Mouse (Mus musculus) intestine, embryonic 14.5 days (tissue): ENCODE measurements around the gene Fam81b. TPM values are rescaled to one million over a fixed set of nuclear protein-coding genes. Genes with fewer than 3 reads are reported as not detected.

Source experiments
- ATAC-seq: fragments of 200-750 bp; cut with Nextera tagmentation; replicated peaks from 2 replicates; pipeline ENCODE4 v1.8.0; 2017; ENCODE audit warnings: low read depth, moderate number of reproducible peaks, moderate TSS enrichment, moderate library complexity; ENCODE audit not compliant: low FRiP score, low TSS enrichment
- DNase-seq: peaks from one replicate; pipeline ENCODE4 v3.0.0-alpha.2; 2018; ENCODE audit warnings: low spot score
- H3K27ac ChIP-seq: fragments of 300-500 bp; sonication (generic); 2 replicates; pipeline ENCODE4 v1.5.1; 2014; ENCODE audit warnings: low read depth, mild to moderate bottlenecking, control low read depth
- H3K27me3 ChIP-seq: fragments of 300-500 bp; sonication (generic); replicated peaks from 2 replicates; pipeline ENCODE4 v1.6.1; 2014; ENCODE audit warnings: low read length, control low read depth; ENCODE audit not compliant: control insufficient read depth, insufficient read depth
- H3K36me3 ChIP-seq: fragments of 300-500 bp; sonication (generic); 2 replicates; pipeline ENCODE4 v1.6.1; 2014; ENCODE audit warnings: low read length, control low read depth; ENCODE audit not compliant: control insufficient read depth, insufficient read depth
- H3K4me1 ChIP-seq: fragments of 300-500 bp; sonication (generic); replicated peaks from 2 replicates; pipeline ENCODE4 v1.6.1; 2014; ENCODE audit warnings: low read length, control low read depth, mixed read lengths; ENCODE audit not compliant: control insufficient read depth, insufficient read depth
- H3K4me2 ChIP-seq: fragments of 300-500 bp; sonication (generic); 2 replicates; pipeline ENCODE4 v1.6.1; 2014; ENCODE audit warnings: low read length
- H3K4me3 ChIP-seq: fragments of 300-500 bp; sonication (generic); 2 replicates; pipeline ENCODE4 v1.5.1; 2014; ENCODE audit warnings: low read depth, low read length, control low read depth, mixed read lengths
- H3K9ac ChIP-seq: fragments of 300-500 bp; sonication (generic); 2 replicates; pipeline ENCODE4 v1.6.1; 2014; ENCODE audit warnings: mild to moderate bottlenecking, low read length
- H3K9me3 ChIP-seq: fragments of 300-500 bp; sonication (generic); 2 replicates; pipeline ENCODE4 v1.6.1; 2016; ENCODE audit warnings: low read length, control low read depth; ENCODE audit not compliant: control insufficient read depth
- WGBS: fragments of 180-500 bp; shearing (Covaris S2); extraction: QIAGEN DNeasy Blood & Tissue Kit; methylation state at CpG from one replicate; pipeline ENCODE4 v1.1.7; 2014; 5-methylcytosine and 5-hydroxymethylcytosine counted together
- polyA plus RNA-seq: library from polyadenylated mRNA; unstranded; fragments of >200 nt; fragmentation: Nextera tagmentation; extraction: Ambion mirVana; gene quantifications from 2 replicates; pipeline ENCODE4 v1.2.1, GENCODE M21; 2014

Gene Fam81b
- polyA plus RNA-seq, 1 experiment from 2014 or later: not detected

DNA sequence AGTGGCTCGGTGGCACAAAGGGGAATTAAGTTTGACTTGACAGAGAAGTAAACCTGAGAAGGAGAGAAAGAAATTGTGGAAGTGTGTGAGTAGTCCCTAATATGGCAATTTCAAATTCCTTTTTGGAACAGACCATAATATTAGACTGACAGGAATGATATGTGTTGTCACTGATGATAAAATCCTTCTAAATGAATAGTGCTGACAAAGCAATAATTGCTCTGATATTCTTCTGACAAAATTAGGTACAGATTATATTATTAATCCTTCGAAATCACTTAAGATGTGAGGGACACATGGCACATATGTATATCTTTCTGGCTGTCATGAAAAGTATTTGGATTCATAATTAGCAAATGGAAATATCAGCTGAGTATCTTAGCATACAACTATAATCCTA, 89.9 kb downstream of the Fam81b start:
- H3K4me2 ChIP-seq: no peak overlapping the region
- no peaks in the 10 kb centered on the region for H3K36me3 ChIP-seq
- no peak overlapping the region for H3K4me3 ChIP-seq
- DNase-seq (no peak), ATAC-seq (no peak)
- 87% methylated on average over 2 of the region's 2 CpGs for WGBS
- H3K27me3 ChIP-seq: no peaks in the 10 kb centered on the region
- no peak overlapping the region for H3K9ac ChIP-seq
- no peaks in the 10 kb centered on the region for H3K9me3 ChIP-seq
- H3K27ac ChIP-seq: no peak overlapping the region
- H3K4me1 ChIP-seq: no peaks in the 10 kb centered on the region

DNA sequence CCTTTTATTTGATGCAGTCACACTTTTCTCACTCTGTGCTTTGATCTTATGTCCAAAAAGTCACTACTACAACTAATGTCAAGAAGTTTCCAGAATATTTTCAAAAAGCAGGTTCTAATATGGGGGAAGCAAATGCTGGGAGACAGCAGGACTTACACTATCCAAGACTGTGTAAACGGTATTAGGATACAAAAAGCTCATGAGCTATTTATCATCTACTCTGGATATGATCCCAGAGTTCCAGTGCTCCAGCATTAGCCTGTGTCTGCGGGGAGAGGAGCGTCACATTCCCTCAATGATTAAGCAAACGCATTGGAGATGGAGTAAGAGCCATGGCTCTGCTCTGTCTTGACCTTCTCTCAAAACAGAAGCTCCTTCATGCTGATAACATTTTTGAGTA, 104.9 kb downstream of the Fam81b start:
- no peak overlapping the region for H3K4me2 ChIP-seq
- WGBS: 73% methylated on average over 4 of the region's 4 CpGs
- no peak overlapping the region for H3K27ac ChIP-seq
- no peak overlapping the region for H3K9ac ChIP-seq
- no peaks in the 10 kb centered on the region for H3K4me1 ChIP-seq
- no peaks in the 10 kb centered on the region for H3K9me3 ChIP-seq
- no peaks in the 10 kb centered on the region for H3K36me3 ChIP-seq
- ATAC-seq (no peak), DNase-seq (no peak)
- H3K27me3 ChIP-seq: no peaks in the 10 kb centered on the region
- H3K4me3 ChIP-seq: no peak overlapping the region

DNA sequence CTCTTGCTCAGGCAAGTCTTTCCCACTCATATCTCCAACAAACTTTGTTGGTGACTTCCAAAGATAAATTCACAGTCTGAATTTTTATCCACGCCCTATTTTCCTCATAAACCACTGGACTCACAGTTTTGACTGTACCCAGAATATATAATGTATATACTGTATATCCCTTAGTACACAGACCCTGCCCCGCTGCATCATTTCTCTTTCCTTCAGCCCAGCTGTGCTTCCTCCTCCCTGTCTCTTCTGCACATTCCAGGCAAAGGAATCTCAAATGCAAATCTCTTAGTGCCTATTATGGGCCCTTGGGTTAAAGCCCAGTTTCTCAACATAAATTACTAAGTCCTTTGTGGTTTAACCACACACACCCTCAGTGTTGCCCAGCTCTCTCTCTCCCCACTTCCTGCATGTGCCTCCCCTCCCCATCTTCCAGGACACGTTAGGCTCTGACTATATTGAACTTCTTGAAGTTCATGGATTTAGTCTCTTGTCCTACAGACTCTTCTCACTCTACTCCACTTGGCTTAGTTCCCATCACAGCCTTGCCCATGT, 107.5 kb downstream of the Fam81b start:
- peaks cover 5% of the 10 kb centered on the region; the same call in 1 of the 2 replicates for H3K36me3 ChIP-seq
- no peaks in the 10 kb centered on the region for H3K4me1 ChIP-seq
- H3K4me3 ChIP-seq: no peak overlapping the region
- no peak for ATAC-seq
- no peak overlapping the region for H3K9ac ChIP-seq
- H3K4me2 ChIP-seq: no peak overlapping the region
- no peaks in the 10 kb centered on the region for H3K27me3 ChIP-seq
- DNase-seq: no peak
- 58% methylated on average over 3 of the region's 3 CpGs for WGBS
- no peak overlapping the region for H3K27ac ChIP-seq
- no peaks in the 10 kb centered on the region for H3K9me3 ChIP-seq

DNA sequence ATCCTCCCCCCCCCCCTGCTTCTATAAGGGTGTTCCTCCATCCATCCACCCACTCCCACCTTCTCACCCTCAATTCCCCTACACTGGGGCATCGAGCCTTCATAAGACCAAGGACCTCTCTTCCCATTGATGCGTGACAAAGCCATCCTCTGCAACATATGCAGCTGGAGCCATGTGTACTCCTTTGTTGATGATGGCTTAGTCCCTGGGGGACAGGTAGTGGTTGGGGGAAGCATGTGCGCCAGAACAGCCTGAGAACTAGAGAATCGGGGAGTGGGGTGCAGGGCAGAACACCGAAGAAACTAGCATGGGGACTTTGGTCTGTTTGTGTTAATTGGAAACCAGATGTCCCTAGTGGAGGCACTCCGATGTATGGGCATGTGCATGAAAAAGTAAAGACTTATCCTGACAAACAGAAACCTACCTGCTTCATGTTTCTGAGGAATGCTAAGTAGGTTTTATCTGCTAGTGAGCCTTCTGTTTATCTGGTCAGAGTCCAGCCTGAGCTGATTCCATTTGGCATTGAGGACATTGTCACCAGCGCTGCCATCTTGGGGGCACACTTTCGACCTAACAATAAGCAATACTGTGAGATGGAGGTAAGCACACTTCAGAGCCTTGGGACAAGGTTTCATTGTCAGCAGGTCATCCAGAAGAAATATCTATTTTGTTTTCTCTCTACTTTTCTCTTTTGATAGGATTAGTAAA, 109.3 kb downstream of the Fam81b start:
- 91% methylated on average over 8 of the region's 8 CpGs for WGBS

DNA sequence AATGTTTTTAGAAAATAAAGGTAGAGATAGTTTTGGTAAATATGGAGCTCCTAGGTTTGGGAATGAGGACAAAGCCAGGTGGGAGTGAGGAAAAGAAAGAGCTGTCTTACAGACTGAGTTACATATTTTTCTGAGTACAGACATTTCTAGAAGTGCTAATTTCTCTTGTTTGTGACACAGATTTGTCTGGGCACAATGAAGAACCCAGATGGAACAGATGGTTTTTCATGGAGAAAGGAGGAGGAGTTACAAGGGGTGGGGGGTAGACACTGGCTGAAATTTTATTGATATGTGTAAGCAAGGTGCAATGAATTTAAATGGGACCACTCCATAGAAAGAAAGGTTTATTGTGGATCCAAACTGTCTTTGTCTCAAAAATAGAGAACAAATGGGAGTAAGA, 109.9 kb downstream of the Fam81b start:
- ATAC-seq: no peak

More for the DNA sequence above, 109.3 kb downstream of the Fam81b start:
- H3K4me2 ChIP-seq: no peak overlapping the region
- no peak for ATAC-seq
- no peak overlapping the region for H3K9ac ChIP-seq
- H3K36me3 ChIP-seq: peaks cover 23% of the 10 kb centered on the region
- H3K4me1 ChIP-seq: no peaks in the 10 kb centered on the region
- DNase-seq: no peak
- no peaks in the 10 kb centered on the region for H3K27me3 ChIP-seq
- no peak overlapping the region for H3K27ac ChIP-seq
- H3K4me3 ChIP-seq: no peak overlapping the region
- peaks cover 3% of the 10 kb centered on the region; the same call in 1 of the 2 replicates for H3K9me3 ChIP-seq

DNA sequence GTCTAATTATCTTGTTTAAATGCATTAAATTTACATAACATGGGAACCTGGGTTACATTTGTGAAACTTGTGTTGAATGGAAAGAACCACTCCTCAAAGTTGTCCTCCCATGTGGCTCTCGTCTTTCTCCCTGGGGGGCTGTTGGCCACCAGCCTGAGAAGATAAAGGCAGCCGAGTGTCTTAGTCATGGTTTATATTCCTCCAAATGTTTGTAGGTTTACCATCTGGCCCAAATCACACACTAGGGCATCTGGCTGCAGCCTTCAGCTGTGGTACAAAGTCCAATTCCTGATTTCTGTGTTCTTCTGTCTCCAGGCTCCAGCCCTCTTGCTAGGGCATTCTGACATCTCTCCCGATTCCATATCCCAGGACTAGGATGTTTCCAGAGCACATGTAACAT, 114.6 kb downstream of the Fam81b start:
- Histone ChIP-seq H3K4me1 (no peaks in the 10 kb centered on the region), H3K36me3 (peaks cover 49% of the 10 kb centered on the region), H3K27me3 (no peaks in the 10 kb centered on the region), H3K4me3 (no peak overlapping the region), H3K9ac (no peak overlapping the region), H3K27ac (no peak overlapping the region), H3K4me2 (no peak overlapping the region), H3K9me3 (peaks cover 3% of the 10 kb centered on the region; the same call in 1 of the 2 replicates)
- no peak for DNase-seq
- WGBS: 73% methylated on average over 3 of the region's 3 CpGs
- ATAC-seq: no peak

More for the DNA sequence above, 109.9 kb downstream of the Fam81b start:
- Histone ChIP-seq H3K4me3 (no peak overlapping the region), H3K9ac (no peak overlapping the region), H3K36me3 (peaks cover 25% of the 10 kb centered on the region), H3K4me2 (no peak overlapping the region), H3K27ac (no peak overlapping the region), H3K27me3 (no peaks in the 10 kb centered on the region), H3K4me1 (no peaks in the 10 kb centered on the region), H3K9me3 (peaks cover 3% of the 10 kb centered on the region; the same call in 1 of the 2 replicates)
- DNase-seq: no peak

DNA sequence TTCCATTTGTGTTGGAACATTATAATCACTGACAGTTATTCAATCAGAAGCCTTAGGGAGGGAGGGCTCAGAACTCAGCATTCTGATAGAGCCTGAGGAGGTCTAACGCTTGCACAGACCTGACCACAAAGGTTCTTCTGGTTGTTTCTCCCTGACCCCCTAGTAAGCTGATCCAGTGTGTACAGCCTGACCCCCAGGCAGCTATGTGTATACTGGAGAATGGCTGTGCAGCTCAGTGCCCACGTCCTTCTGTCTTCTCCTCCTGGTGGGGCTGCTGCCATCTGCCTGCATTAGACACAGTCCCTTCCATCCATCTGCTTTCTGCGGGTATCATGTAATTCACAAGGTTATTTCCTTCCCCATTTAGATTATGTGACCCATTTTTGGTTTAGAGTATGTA, 115.7 kb downstream of the Fam81b start:
- 79% methylated on average over 3 of the region's 3 CpGs for WGBS
- Histone ChIP-seq H3K9me3 (peaks cover 3% of the 10 kb centered on the region; the same call in 1 of the 2 replicates), H3K4me1 (no peaks in the 10 kb centered on the region), H3K4me2 (no peak overlapping the region), H3K27me3 (no peaks in the 10 kb centered on the region), H3K9ac (no peak overlapping the region), H3K27ac (no peak overlapping the region), H3K4me3 (no peak overlapping the region), H3K36me3 (peaks cover 52% of the 10 kb centered on the region)
- no peak for ATAC-seq
- DNase-seq: no peak

DNA sequence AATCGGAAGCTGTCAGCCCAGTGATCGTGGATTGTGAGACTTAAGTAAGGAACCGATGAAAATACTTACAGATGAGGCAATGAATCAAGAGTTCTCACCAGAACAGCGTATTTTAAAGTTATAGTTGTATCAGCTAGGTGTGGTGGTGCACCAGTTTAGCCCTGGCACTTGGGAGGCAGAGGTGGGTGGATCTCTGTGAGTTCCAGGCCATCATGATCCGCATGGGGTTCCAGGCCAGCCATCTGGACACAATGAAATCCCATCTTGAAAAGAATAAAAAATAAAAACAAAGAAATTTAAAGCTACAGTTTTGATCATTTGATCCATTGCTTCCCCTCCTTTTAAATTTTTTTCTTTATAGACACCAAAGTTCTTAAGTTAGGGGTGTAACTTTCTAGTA, 117.2 kb downstream of the Fam81b start:
- Histone ChIP-seq H3K4me1 (no peaks in the 10 kb centered on the region), H3K36me3 (peaks cover 53% of the 10 kb centered on the region), H3K4me3 (no peak overlapping the region), H3K9ac (no peak overlapping the region), H3K4me2 (no peak overlapping the region), H3K9me3 (peaks cover 3% of the 10 kb centered on the region; the same call in 1 of the 2 replicates), H3K27me3 (no peaks in the 10 kb centered on the region), H3K27ac (no peak overlapping the region)
- ATAC-seq (no peak), DNase-seq (no peak)
- WGBS: 94% methylated on average over 5 of the region's 5 CpGs

DNA sequence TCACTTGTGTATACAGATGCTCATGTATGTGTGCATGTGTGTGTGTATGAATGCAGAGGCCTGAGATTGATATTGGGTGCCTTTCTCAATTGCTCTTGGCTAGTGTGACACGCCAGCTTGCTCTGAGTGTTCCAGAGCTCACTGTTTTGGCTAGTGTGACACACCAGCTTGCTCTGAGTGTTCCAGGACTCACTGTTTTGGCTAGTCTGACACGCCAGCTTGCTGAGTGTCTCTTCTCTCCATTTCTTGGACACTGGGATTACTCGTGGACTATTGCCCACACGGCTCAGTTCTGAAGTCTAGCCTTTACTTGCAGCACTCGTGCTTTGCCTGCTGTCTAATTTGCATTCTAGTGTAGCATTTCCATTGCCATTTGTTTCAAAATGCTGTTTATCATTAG, 126.2 kb downstream of the Fam81b start:
- WGBS: 95% methylated on average over 5 of the region's 5 CpGs
- DNase-seq: no peak
- no peak for ATAC-seq
- Histone ChIP-seq H3K36me3 (peaks cover 40% of the 10 kb centered on the region), H3K27ac (no peak overlapping the region), H3K9me3 (peaks cover 4% of the 10 kb centered on the region; the same call in 1 of the 2 replicates), H3K4me3 (no peak overlapping the region), H3K4me1 (no peaks in the 10 kb centered on the region), H3K4me2 (no peak overlapping the region), H3K9ac (no peak overlapping the region), H3K27me3 (no peaks in the 10 kb centered on the region)
